Mouse (Mus musculus): ENCODE results near the gene Mark3.
"Not testable (repeated sequence)": the region's sequence is repeated elsewhere in the genome, so short reads cannot be mapped to it uniquely, and the experiment has no call there.

Gene Mark3

DNA sequence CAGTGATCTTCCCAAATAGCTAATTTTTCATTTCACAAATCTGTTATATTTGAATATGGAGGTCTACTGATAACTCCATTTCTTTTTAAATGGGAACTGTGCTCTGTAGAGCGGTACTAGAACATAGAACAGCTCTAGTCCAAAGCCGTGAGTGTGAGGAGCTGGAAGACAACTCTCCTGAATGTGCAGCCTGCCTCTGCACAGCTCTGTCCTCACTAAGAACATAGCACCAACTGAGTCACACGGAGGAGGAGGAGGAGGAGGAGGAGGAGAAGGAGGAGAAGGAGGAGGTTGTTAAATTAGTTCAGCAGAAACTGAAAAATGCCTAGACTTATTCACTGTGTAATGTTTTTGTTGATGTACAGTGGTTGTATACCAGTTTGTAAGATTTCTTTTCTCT lies 78.6 kb downstream of the Mark3 start:
- DNase-seq (ENCODE audit: low spot score), result no peak

DNA sequence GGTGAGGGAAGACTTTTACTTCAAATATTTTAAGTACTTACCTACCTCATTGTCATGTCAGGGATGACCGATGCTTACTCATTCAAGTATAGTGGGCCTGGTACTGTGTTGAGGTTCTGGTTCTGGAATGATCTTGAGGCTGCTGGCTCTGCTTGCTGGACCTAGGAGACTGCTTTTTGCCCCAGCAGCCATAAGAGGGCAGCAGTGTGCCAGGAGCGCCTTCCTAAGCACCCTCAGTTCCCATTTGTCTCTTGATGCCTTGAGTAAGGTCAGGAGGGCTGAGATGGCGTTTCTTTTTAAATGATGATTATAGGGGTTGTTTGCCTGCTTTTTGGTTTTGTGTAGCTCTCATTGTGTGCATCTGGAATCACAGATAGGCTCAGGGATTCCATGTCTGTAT lies 79.1 kb downstream of the Mark3 start:
- DNase-seq (ENCODE audit: low spot score), result no peak

DNA sequence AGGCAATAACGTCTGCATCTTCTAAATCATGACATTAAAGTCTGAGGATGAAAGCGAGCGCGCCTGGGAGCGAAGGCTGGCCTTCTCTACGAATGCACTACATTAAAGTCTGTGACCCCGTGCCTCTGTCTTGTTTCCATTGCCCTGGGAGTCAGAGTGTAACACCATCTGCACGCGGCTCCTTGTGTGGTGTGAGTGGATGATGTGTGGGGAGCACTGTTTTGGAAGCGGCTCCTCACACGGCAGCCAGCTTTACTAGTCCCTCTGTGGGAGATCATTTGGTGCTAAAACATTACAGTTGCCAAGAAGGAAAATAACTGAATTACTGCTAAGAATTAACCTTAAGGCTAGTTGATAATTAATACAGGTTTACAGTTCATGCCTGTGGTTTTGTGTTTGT lies 81.4 kb downstream of the Mark3 start:
- DNase-seq (ENCODE audit: low spot score), result no peak

DNA sequence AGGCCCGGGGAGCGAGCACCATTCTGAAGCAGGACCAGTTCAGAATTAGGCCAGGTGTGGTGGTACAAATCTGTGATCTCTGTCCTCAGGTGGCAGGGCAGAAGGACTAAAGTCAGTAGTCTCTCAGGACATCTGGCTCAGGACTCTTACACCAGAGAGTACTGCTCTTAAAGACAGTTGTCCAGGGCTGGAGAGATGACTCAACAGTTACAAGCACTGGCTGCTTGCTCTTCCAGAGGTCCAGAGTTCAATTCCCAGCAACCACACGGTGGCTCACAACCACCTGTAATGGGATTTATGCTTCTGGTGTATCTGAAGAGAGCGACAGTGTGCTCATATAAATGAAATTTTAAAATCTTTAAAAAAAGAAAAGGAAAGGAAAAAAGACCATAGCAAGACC lies 85.0 kb downstream of the Mark3 start:
- no peak for DNase-seq (ENCODE audit: low spot score)

DNA sequence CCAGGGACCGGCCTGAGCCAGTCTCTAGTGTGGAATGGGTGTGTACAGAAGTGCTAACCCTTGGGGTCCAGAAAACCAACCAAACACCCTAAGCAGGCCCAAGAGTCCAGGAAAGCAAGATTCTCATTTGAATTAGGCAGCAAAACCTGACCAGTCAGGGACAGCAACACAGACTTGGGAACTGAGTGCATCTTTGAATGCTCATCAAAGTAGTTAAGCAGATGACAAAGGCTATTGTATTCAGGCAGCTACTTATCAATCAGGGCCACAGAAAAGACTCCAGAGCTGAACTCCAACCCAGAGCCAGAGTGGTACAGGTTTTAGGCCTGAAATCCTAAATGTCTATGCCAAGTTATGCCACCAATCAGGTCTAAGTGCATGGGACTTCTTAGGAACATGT lies 86.3 kb downstream of the Mark3 start:
- no peak for DNase-seq (ENCODE audit: low spot score)

DNA sequence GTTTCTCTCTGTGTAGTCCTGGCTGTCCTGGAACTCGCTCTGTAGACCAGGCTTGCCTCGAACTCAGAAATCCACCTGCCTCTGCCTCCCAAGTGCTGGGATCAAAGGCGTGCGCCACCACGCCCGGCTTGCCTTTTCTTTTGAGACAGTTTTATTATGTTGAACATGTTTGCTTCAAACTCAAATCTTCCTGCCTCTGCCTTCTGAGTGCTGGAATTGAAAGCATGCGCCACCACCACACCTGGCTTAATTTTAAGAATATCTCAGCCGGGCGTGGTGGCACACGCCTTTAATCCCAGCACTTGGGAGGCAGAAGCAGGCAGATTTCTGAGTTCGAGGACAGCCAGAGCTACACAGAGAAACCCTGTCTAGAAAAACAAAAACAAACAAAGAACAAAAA lies 87.2 kb downstream of the Mark3 start:
- DNase-seq (ENCODE audit: low spot score), result not testable (repeated sequence)

DNA sequence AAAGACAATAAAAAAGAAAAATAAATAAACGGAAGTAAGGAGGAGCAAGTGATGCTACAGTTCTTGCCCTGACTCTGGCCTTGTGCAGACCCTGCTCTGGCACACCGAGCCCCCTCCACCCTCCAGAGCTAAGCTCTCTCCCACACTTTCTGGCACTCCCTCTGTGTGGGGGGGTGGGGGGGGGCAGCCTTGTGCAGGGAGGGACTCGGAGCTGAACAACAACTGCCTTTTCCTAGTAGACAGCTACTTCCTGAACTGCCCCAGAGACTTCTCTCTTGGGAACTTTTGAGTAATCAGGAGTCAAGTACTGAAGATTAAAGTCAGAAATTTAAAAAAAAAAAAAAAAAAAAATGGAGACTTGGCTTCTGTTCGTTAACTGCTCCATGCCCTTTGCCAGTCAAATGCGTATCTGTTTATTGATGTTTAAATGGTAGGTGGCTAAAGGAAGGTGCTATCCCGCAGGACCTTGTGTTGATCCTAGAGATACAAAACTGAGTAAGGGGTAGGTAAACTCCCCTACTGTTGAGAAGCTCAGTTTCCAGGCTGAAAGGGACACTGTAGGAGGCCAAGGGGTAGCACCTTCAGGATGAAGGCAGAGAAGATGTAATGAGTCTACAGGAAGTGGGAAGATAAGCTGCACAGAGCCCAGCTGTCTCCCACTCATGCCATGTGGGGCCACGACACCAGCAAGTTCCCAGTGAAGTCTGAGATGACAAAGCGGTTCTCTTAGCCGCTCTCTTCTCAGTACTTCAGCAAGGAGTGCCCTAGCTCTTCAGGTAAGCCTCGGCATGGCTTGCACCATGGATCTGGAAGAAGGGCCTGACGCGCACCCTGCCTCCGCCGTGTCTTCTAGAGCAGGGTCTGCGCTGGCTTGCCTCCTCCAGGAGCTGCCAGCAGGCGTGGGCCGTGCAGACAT lies 89.2 kb downstream of the Mark3 start:
- DNase-seq (ENCODE audit: low spot score), result no peak

DNA sequence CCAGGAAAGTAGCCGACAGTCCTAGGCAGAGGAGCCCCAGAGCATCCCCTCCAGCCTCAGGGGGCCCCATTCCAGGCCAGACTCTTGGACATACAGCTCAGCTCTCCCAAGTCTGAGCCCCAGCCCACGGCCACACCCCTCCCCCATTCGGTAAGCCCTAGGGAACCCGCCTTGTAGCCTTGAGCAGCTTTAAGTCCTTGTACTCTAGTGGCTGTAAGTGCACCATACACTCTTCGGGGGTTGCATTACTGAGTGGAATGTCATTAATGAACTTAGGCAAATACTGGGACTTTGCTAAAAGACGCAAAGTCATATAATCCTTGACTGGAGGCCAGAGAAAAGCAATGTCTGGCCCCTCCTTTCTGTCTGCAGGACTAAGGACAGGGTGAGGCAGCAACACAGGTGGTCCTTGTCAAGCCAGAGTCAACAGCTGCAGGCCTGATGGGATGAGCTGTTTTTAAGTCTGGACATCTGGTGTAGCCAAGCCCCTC lies 89.9 kb downstream of the Mark3 start:
- DNase-seq (ENCODE audit: low spot score), result no peak

DNA sequence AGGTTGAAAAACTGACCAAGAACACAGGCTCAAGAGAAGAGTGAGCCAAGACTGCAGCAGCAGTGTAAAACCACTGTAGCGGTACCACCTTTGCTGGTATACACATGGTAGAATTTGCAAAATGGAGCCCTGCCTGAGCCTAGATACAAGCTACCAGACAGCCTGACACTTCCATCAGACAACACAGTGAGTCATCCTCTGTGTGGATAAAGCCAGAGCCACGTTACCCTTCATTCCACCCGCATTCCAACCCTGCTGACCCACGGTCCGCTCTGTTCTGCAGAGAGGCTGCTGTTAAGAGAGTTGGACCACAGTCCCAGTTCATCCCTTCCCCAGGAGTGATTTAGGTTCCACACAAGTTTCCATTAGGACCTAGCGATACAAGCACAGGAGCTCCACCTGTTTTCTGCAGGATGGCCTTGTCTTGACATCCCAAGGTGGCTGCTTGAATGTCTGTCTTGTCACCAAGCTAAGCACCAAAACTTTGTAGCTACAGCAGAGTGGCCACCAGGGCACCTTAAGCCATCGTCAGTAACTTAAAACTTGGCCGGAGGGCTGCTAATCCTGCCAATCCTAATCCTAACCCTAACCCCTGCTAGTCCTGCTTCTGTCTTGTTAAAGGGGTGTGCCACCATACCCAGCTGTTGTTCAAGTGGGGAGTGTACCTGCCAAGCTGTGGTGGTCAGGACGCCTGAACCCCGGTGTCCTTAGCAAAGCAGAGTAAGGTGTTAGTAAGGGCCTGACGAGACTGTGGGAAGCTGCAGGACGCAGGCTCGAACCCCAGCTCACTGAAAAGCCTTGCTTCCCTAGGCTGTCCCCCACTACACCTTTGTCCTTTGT lies 90.9 kb downstream of the Mark3 start:
- no peak for DNase-seq (ENCODE audit: low spot score)

DNA sequence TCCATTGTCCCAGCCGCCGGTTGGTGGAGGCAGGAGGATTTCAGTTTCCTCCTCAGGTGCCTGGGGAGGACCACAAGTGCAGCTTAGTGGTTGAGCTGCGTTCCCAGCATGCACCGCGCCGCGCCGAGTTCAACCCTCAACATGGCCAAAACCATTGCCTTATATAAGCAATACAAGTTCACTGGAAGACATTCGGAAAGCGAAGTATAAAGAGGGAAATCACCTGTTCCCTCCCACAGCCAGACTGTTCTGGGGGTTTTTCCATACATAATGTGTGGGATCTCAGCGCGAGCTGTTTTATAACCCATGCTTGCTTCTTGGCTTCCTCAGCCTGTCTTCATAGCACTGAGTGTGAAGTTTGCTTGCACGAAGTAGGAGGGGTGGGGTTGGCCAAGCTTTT lies 92.1 kb downstream of the Mark3 start:
- no peak for DNase-seq (ENCODE audit: low spot score)

DNA sequence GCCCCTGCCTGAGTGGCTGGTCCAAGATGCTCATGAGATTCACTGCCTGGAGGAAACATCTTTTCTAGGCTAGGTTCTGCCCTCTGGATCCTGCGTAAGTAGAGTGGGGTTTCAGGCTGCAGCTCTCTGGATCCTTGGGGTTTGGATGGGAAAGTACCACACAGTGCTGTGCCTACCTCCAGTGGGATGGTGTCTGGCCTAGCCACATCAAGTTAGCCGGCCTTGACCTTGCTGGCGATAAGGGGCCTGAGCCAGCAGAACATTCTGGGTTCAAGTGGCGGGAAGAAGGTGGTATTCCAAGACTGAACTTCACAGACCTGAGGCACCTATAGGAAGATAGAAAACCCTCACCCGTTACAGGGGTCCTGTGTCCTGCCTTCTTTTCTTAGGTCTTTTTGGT lies 93.1 kb downstream of the Mark3 start:
- DNase-seq (ENCODE audit: low spot score), result no peak

DNA sequence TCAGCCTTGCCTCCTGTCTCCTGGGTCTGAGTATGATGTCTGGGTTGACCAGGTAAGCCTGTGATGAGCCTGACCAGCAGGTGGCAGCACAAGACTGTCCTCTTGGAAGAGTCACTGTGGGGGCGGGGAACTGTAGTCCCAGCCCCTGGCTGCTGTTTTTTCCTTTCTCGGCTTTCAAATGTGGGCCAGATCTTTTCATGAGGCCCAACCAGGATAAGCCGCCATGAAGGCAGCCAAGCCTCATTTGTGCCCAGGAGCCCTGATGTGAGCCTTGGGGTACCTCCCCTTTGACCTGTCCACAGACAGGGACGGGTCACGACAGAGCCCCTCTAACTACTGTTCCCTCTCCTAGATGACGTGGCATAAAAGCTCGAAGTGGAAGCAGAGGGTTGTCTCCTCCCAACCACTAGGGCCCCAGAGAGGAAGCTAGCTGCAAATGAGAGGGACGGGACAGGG lies 94.2 kb downstream of the Mark3 start:
- peak; percentile 98 for DNase-seq (ENCODE audit: low spot score)

DNA sequence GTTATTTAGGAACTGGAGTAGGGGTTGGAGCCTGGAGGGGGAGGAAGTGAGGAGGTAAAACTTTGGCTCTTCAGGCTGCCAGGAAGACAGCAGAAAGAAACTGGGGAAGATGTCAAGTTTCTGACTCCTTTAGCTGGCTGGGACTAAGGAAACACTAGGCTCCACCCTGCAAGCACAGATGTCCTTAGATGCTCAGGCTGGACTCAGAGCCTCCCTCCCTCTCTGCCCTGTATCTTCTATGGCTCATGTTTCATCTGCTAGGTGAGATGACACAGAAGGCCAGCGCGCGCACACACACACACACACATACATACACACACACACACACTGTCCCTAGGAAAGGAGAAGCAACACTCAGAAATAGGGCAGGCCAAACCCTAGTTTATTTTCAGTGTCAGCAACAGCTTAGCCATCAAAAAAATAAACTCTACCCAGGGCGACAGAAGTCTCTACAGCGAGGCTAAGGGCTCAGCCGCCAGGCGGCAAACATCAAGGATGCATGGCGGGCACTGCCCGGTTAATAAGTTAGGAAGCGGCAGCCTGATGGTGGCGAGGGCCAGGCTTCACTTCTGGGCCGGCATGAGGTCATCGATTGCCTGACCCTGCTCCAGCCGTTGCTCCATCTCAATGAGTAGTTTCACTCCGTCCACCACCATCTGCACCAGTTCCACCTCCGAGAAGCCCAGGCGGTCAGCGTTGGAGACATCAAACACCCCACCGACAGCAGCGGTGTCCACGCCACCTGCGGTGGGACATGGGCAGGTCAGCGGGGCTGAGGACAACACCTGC lies 94.9 kb downstream of the Mark3 start:
- DNase-seq (ENCODE audit: low spot score), result no peak

DNA sequence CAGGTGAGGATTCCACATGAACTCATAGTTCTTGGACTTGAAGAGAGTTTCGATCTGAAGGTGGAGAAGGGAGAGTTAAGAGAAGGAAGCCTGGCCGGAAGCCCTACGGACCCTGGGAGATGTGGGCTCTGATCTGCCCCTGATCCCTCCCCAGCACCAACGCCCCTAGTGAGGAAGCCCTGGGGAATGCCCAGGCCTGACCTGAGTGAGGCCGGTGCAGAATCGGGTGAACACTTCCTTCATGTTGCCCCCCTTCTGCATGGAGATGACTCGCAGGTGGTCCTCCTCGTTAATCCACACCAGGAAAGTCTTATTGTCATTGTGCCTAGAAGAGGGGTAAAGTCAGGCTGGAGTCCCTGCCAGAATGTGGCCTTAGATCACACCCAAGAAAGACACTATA lies 95.6 kb downstream of the Mark3 start:
- no peak for DNase-seq (ENCODE audit: low spot score)

DNA sequence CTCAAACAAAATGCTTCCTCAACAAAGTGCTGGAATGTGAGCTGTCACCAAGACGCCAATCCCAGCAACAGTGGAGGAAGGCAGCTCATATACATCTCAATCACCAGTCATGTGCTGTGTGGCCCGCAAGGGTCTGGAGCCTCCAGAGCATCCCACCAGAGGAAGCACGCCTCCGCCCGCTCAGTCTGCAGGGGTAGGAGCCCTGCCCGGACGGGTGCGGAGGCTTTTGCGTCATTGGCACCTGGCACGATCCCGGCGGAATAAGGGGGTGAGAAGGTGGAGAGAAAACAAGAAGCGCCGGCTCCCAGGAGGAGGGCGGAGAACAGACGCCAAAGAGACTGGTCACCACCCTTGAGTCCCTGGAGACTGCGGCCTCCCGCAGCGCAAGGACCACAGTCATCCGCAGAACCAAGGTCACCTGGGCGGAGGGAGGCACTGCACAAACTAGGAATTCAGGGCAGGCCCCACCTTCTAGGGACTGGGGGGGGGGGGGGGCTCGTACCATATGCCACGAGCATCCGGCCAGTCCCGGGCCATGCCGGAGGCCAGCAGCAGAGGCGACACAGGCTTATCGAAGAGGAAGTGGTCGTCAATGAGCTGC lies 96.1 kb downstream of the Mark3 start:
- no peak for DNase-seq (ENCODE audit: low spot score)

DNA sequence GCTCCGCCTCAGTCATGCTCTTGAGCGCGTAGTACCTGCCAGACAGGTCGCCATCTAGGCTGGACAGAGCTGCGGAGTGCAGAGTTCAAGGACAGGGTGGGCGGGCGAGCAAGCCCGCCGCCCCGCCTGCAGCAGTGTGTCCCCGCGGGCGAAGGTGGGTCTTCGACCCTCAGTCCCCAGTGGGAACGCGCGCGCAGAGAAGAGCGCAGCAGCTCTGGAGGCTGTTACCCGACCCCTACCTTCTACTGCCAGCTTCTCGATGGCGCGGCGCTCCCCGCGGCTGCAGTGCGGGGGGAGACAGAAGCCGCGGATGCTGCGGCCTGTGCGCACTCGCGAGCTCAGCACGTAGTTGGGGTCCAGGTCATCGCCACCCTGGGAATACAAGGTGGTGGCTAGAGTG lies 96.7 kb downstream of the Mark3 start:
- no peak for DNase-seq (ENCODE audit: low spot score)

DNA sequence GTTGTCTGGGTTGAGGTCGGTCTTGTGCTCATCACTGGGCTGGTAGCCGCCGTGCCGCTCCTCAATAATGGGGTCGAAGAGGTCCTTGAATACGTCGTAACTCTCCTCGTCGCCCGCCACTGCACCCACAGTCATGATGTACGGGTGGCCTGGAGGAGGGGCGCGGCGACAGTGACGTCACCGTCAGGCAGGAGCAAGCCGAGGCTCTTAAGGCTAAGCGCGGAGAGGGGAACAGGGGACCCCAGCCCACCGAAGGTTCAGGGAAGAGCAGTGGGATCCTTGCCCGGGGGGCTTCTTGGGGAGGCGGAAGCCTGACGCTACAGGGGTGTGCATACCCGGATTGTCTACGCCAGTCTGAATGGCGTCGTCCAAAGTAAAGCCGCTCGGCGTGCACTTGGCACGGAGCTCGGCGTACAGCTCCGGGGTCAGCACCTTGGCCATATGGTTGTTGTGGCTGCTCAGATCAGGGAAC lies 97.1 kb downstream of the Mark3 start:
- no peak for DNase-seq (ENCODE audit: low spot score)

DNA sequence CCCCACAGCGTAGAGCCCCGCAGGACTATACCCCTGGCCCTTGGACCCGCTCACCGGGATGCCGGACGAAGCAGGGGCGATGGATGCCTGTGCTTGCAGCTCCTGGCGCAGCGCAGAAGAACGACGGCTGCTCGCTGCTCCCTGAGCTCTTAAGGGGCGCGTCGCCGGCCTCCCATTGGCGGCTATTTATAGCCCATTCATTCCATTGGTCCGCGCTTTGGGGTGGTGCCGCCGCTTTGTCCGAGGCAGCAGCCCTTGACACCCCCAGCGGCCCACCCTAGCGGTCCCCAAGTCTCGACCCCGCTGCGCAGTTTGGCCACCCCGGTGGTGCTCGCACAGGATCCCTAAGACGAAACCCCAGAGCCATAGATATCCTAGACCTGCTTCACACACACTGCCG lies 97.9 kb downstream of the Mark3 start, which contains the start of gene Ckb:
Ckb (minus strand) TSS at position 163 of the 400 bp plus-strand sequence.
- peak; percentile 80 for DNase-seq (ENCODE audit: low spot score)

DNA sequence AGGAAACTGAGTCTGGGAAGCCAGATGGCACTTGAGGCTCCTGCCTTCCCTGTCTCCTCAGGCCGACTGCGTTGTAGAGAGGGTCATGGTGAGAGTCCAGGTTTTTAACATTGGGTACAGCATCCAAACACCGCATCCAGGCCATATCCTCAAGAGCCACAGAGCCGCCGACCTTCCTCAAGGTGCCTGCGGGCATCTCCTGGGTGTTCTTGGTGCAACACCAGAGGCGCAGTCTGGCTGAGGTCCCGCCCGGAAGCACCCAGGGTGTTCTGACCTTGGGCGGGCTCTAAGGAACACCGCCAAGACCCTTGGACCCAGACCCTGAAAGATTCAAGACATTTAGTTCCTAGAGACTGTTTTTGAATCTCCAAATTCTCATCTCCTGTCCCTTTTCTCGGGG lies 98.3 kb downstream of the Mark3 start:
- no peak for DNase-seq (ENCODE audit: low spot score)

DNA sequence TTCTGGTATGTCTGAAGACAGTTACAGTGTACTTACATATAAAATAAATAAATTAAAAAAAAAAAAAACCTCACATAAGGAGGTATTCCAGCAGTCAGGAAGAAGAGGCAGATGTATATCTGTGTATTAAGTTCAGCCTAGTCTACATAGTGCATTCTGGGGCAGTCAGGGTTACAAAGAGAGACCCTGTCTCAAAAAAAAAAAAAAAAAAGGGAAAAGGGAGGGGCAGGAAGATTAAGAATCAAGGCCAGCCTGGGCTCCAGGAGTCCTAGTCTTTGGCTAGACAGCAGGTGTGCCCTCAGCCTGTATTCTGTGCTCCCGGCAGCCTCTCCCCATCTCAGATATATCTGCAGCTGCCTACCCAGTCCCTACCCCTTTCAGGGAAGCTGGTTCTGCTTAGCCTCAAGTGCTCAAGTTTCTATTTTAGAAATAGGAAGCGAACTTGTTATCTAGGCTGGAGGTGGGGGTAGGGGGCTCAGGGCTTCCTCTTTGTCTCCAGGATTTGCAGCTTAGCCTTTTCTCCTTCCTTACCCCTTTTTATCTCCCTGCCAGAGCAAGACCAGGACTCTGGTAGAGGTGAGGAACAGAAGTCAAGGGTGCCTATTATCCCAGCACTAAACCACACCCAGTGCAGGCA lies 100.6 kb downstream of the Mark3 start:
- no peak for DNase-seq (ENCODE audit: low spot score)
